Mouse (Mus musculus): Measurements from ENCODE around the gene Pgm2l1. TPM values are rescaled to one million over a fixed set of nuclear protein-coding genes. Genes with fewer than 3 reads are reported as not detected.

Pgm2l1 gene
- total RNA-seq, 1 experiment, result 6.7 TPM

- H3K4me1 ChIP-seq (ENCODE audit: control insufficient read depth in 2 of 2, insufficient read depth in 2 of 2, low read length in 2 of 2, poor library complexity in 1 of 2), result peaks cover 0 to 4% of the 10 kb centered on the region in 2 experiments; a peak in 1 of 4 replicates
- no peak overlapping the region for H3K9ac ChIP-seq (ENCODE audit: insufficient read depth, low read depth, low read length, poor library complexity, severe bottlenecking)
- H3K4me3 ChIP-seq (ENCODE audit: insufficient read depth in 1 of 2, low read depth in 1 of 2, low read length in 2 of 2, poor library complexity in 1 of 2, severe bottlenecking in 1 of 2), result no peak overlapping the region
- in situ Hi-C loops (cut with MboI; ENCODE audit: low sequenced_read_pairs in 2 of 2, unreplicated experiment in 2 of 2), result no loop called here
- no peak for TF ChIP-seq ZC3H11A (IDR thresholded peaks at IDR 0.05; ENCODE audit: borderline replicate concordance, low read depth, low read length)
- TF ChIP-seq HCFC1 (IDR thresholded peaks at IDR 0.05; ENCODE audit: borderline replicate concordance, insufficient read depth, low read length), result no peak
- H3K9me3 ChIP-seq (ENCODE audit: control insufficient read depth, insufficient read depth, low read depth, low read length), result no peaks in the 10 kb centered on the region
- H3K36me3 ChIP-seq (ENCODE audit: control insufficient read depth, insufficient read depth, low read length, poor library complexity, severe bottlenecking), result no peaks in the 10 kb centered on the region
- no peak overlapping the region for H3K27ac ChIP-seq (ENCODE audit: insufficient read depth, low read depth, low read length, poor library complexity, severe bottlenecking)
- DNase-seq (ENCODE audit: low read depth, low spot score), result no peak
These were observed 66.4 kb downstream of the Pgm2l1 start for GRCm38 (mm10) chr7:100293546-100293945.

- no peaks in the 10 kb centered on the region for H3K4me1 ChIP-seq (ENCODE audit: control insufficient read depth in 2 of 2, insufficient read depth in 2 of 2, low read length in 2 of 2, poor library complexity in 1 of 2)
- no peak overlapping the region for H3K27ac ChIP-seq (ENCODE audit: insufficient read depth, low read depth, low read length, poor library complexity, severe bottlenecking)
- TF ChIP-seq ZNF384 (IDR thresholded peaks at IDR 0.05; ENCODE audit: low read depth, low read length) (no peak), CHD2 (IDR thresholded peaks at IDR 0.05; ENCODE audit: low read depth, low read length) (no peak), MAFK (IDR thresholded peaks at IDR 0.05; ENCODE audit: insufficient read depth, low read depth, low read length) (no peak), HCFC1 (IDR thresholded peaks at IDR 0.05; ENCODE audit: borderline replicate concordance, insufficient read depth, low read length) (no peak), ZC3H11A (IDR thresholded peaks at IDR 0.05; ENCODE audit: borderline replicate concordance, low read depth, low read length) (no peak)
- no peak overlapping the region for H3K9ac ChIP-seq (ENCODE audit: insufficient read depth, low read depth, low read length, poor library complexity, severe bottlenecking)
- no peaks in the 10 kb centered on the region for H3K36me3 ChIP-seq (ENCODE audit: control insufficient read depth, insufficient read depth, low read length, poor library complexity, severe bottlenecking)
- H3K9me3 ChIP-seq (ENCODE audit: control insufficient read depth, insufficient read depth, low read depth, low read length), result no peaks in the 10 kb centered on the region
- no peak overlapping the region for H3K4me3 ChIP-seq (ENCODE audit: insufficient read depth in 1 of 2, low read depth in 1 of 2, low read length in 2 of 2, poor library complexity in 1 of 2, severe bottlenecking in 1 of 2)
- DNase-seq (ENCODE audit: low read depth, low spot score), result no peak
- in situ Hi-C loops (cut with MboI; ENCODE audit: low sequenced_read_pairs in 2 of 2, unreplicated experiment in 2 of 2), result no loop called here
These were observed 68.6 kb downstream of the Pgm2l1 start for GRCm38 (mm10) chr7:100295745-100296144.

GRCm38 (mm10) chr7:100296699-100297098 is 69.5 kb downstream of the Pgm2l1 start:
- Histone ChIP-seq H3K4me3 (ENCODE audit: insufficient read depth in 1 of 2, low read depth in 1 of 2, low read length in 2 of 2, poor library complexity in 1 of 2, severe bottlenecking in 1 of 2) (no peak overlapping the region), H3K36me3 (ENCODE audit: control insufficient read depth, insufficient read depth, low read length, poor library complexity, severe bottlenecking) (no peaks in the 10 kb centered on the region), H3K4me1 (ENCODE audit: control insufficient read depth in 2 of 2, insufficient read depth in 2 of 2, low read length in 2 of 2, poor library complexity in 1 of 2) (no peaks in the 10 kb centered on the region), H3K9ac (ENCODE audit: insufficient read depth, low read depth, low read length, poor library complexity, severe bottlenecking) (no peak overlapping the region), H3K9me3 (ENCODE audit: control insufficient read depth, insufficient read depth, low read depth, low read length) (no peaks in the 10 kb centered on the region), H3K27ac (ENCODE audit: insufficient read depth, low read depth, low read length, poor library complexity, severe bottlenecking) (no peak overlapping the region)
- no peak for TF ChIP-seq HCFC1 (IDR thresholded peaks at IDR 0.05; ENCODE audit: borderline replicate concordance, insufficient read depth, low read length)
- in situ Hi-C loops (cut with MboI; ENCODE audit: low sequenced_read_pairs in 2 of 2, unreplicated experiment in 2 of 2), result no loop called here
- no peak for DNase-seq (ENCODE audit: low read depth, low spot score)

GRCm38 (mm10) chr7:100298861-100299510 is 71.8 kb downstream of the Pgm2l1 start:
- TF ChIP-seq MAFK (IDR thresholded peaks at IDR 0.05; ENCODE audit: insufficient read depth, low read depth, low read length) (no peak), ZNF384 (IDR thresholded peaks at IDR 0.05; ENCODE audit: low read depth, low read length) (no peak), ZC3H11A (IDR thresholded peaks at IDR 0.05; ENCODE audit: borderline replicate concordance, low read depth, low read length) (no peak), HCFC1 (IDR thresholded peaks at IDR 0.05; ENCODE audit: borderline replicate concordance, insufficient read depth, low read length) (no peak), CHD2 (IDR thresholded peaks at IDR 0.05; ENCODE audit: low read depth, low read length) (no peak)
- Histone ChIP-seq H3K9ac (ENCODE audit: insufficient read depth, low read depth, low read length, poor library complexity, severe bottlenecking) (no peak overlapping the region), H3K9me3 (ENCODE audit: control insufficient read depth, insufficient read depth, low read depth, low read length) (no peaks in the 10 kb centered on the region), H3K36me3 (ENCODE audit: control insufficient read depth, insufficient read depth, low read length, poor library complexity, severe bottlenecking) (no peaks in the 10 kb centered on the region), H3K4me1 (ENCODE audit: control insufficient read depth in 2 of 2, insufficient read depth in 2 of 2, low read length in 2 of 2, poor library complexity in 1 of 2) (no peaks in the 10 kb centered on the region), H3K27ac (ENCODE audit: insufficient read depth, low read depth, low read length, poor library complexity, severe bottlenecking) (no peak overlapping the region), H3K4me3 (ENCODE audit: insufficient read depth in 1 of 2, low read depth in 1 of 2, low read length in 2 of 2, poor library complexity in 1 of 2, severe bottlenecking in 1 of 2) (no peak overlapping the region)
- DNase-seq (ENCODE audit: low read depth, low spot score), result no peak
- in situ Hi-C loops (cut with MboI; ENCODE audit: low sequenced_read_pairs in 2 of 2, unreplicated experiment in 2 of 2), result no loop called here

- Histone ChIP-seq H3K36me3 (ENCODE audit: control insufficient read depth, insufficient read depth, low read length, poor library complexity, severe bottlenecking) (no peaks in the 10 kb centered on the region), H3K9me3 (ENCODE audit: control insufficient read depth, insufficient read depth, low read depth, low read length) (no peaks in the 10 kb centered on the region), H3K9ac (ENCODE audit: insufficient read depth, low read depth, low read length, poor library complexity, severe bottlenecking) (no peak overlapping the region), H3K4me1 (ENCODE audit: control insufficient read depth in 2 of 2, insufficient read depth in 2 of 2, low read length in 2 of 2, poor library complexity in 1 of 2) (no peaks in the 10 kb centered on the region), H3K27ac (ENCODE audit: insufficient read depth, low read depth, low read length, poor library complexity, severe bottlenecking) (no peak overlapping the region), H3K4me3 (ENCODE audit: insufficient read depth in 1 of 2, low read depth in 1 of 2, low read length in 2 of 2, poor library complexity in 1 of 2, severe bottlenecking in 1 of 2) (no peak overlapping the region)
- no peak for DNase-seq (ENCODE audit: low read depth, low spot score)
- in situ Hi-C loops (cut with MboI; ENCODE audit: low sequenced_read_pairs in 2 of 2, unreplicated experiment in 2 of 2), result no loop called here
- TF ChIP-seq HCFC1 (IDR thresholded peaks at IDR 0.05; ENCODE audit: borderline replicate concordance, insufficient read depth, low read length) (no peak), MAFK (IDR thresholded peaks at IDR 0.05; ENCODE audit: insufficient read depth, low read depth, low read length) (no peak), ZNF384 (IDR thresholded peaks at IDR 0.05; ENCODE audit: low read depth, low read length) (no peak), CHD2 (IDR thresholded peaks at IDR 0.05; ENCODE audit: low read depth, low read length) (no peak), ZC3H11A (IDR thresholded peaks at IDR 0.05; ENCODE audit: borderline replicate concordance, low read depth, low read length) (no peak)
These were observed 74.2 kb downstream of the Pgm2l1 start for GRCm38 (mm10) chr7:100301390-100301789.
